Mouse (Mus musculus): ENCODE results near the gene Hmg20a.

Gene Hmg20a

DNA sequence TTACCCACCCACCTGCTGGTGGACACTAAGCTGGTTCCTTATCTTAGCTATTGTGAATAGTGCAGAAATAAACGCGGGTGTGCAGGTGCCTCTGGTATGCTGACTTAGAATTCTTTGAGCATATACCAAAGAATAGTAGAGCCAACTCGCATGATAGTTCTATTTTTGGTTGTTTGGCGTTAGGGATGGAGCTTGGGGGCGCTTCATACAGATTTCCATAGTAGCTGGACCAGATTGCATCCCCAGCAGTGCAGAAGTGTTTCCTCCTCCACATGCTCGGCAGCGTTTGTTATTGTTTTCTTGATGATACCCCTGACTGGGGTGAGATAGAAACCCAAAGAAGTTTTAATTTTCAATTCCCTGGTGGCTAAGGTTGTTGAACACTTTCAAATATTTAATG, 21.3 kb downstream of the Hmg20a start:
- in situ Hi-C loops (cut with MseI, MboI), result no loop called here

DNA sequence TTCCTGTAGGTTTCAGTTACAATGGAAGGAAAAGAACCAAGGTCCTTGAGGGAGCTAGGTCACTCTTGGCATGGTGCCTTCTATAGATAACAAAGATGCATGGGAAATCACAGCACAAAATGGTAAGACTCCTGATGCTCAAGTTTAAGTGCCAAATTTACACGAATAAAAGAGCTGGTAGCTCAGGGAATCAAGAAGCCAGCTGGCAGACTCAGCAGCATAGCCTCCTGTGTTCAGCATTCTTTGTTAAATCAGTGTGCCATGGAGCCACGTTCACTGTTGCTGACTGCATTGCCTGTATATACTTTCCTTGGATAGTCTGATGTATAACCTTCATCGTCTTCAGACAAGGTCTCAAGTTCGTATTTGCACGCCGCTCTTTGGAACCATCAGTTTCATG, 33.2 kb downstream of the Hmg20a start:
- in situ Hi-C loops (cut with MseI, MboI), result no loop called here

- in situ Hi-C loops (cut with MseI, MboI), result no loop called here
Observed at GRCm38 (mm10) chr9:56453038-56453815, 34.8 kb downstream of the Hmg20a start.

GRCm38 (mm10) chr9:56456426-56456825, 38.0 kb downstream of the Hmg20a start:
- in situ Hi-C loops (cut with MseI, MboI), result no loop called here

GRCm38 (mm10) chr9:56460987-56461386, 42.6 kb downstream of the Hmg20a start:
- in situ Hi-C loops (cut with MseI, MboI), result no loop called here

DNA sequence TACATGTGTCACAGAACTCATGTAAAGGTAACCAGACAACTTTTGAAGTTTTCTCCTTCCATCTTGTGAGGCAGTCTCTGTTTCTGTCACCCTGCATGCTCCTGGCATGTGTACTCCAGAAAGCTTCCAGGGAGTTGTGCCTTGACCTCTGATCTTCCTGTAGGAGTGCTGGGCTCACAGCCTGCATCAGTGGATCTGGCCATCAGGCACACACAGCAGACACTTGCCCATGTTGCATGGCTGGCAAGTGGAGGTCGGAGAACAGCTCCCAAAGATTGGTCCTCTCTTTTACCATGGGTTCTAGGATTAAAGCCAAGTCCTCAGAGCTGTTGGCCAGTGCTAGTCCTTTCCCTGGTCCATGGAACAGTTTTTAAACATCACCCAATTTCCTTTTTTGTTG, 44.2 kb downstream of the Hmg20a start:
- in situ Hi-C loops (cut with MseI, MboI), result no loop called here

- in situ Hi-C loops (cut with MseI, MboI), result no loop called here
Observed at GRCm38 (mm10) chr9:56463046-56463445, 44.6 kb downstream of the Hmg20a start.

GRCm38 (mm10) chr9:56463686-56464515, 45.5 kb downstream of the Hmg20a start:
- in situ Hi-C loops (cut with MseI, MboI), result no loop called here

DNA sequence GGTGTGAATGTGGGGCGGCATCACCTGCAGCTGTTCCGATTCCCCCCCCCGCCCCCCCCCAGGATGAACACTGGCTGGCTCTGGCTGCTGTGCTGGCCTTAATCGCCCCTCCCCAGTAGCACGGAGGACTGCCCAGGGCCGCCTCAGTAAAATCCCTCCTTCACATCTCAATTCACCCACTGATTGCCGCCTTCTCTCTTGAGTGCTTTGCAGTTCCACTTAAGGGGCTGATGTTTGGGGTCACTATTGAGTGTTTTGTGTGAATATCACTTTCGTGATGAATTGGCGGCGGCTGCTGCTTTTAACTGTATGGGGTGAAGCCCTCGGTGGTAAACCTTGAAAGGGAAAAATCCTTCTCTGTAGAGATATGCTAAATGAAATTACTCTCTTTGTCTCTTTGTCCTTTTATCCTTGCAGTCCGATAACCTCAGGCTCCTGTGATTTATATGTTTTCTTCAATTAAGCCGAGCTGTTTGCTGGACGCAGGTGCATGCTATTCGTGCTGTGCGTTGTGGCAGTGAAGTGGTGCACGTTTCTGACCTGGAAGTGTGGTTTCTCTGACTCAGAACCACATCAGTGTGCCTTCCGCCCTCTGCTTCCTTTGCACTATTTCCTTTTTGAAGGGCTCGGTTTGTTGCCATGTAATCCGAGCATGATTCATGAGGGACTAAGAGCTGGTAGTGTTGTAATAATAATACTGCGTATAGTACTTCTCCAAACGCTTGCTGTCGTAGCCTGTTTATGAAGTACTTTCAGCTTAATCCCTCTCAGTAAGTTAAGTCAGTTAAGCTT, 46.6 kb downstream of the Hmg20a start:
- in situ Hi-C loops (cut with MseI, MboI), result no loop called here

GRCm38 (mm10) chr9:56466251-56466650, 47.8 kb downstream of the Hmg20a start:
- in situ Hi-C loops (cut with MseI, MboI), result no loop called here

GRCm38 (mm10) chr9:56469656-56470055, 51.2 kb downstream of the Hmg20a start:
- in situ Hi-C loops (cut with MseI, MboI), result no loop called here

GRCm38 (mm10) chr9:56470291-56470690, 51.9 kb downstream of the Hmg20a start:
- in situ Hi-C loops (cut with MseI, MboI), result no loop called here

DNA sequence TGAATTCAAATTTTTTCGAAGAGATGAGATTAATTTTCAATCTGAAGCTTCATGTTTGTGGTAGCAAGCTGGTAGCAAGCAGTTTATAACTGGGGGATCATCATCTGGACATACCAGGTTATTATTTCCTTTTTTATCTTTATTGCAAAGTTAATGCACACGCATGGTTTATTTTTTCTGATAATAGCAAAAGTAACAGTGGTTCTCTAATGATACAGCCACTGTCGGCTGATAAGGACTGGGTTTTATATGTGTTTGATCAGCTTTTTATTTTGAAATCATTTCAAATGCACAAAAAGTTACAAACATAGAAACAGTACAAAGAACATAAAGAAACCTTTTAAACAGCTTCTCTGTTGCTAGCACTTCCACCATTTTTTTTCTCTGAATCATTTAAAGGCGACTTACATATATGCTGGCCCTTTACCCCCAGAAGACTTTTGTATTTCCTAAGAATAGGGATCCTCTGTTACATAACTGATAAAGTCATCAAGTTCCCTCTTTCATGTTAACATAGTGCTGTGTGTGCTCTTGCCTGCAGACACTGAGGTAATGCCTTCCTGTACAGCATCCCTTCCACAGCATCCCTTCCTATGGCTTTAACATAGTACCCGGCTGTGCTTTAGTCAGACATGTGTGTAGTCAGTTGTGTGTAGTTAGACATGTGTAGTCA, 60.7 kb downstream of the Hmg20a start:
- in situ Hi-C loops (cut with MseI, MboI), result no loop called here

GRCm38 (mm10) chr9:56482623-56483022, 64.2 kb downstream of the Hmg20a start:
- in situ Hi-C loops (cut with MseI, MboI), result no loop called here

- in situ Hi-C loops (cut with MseI, MboI), result no loop called here
Observed at GRCm38 (mm10) chr9:56485423-56485822, 67.0 kb downstream of the Hmg20a start.

GRCm38 (mm10) chr9:56486158-56486557, 67.7 kb downstream of the Hmg20a start:
- in situ Hi-C loops (cut with MseI, MboI), result no loop called here

- in situ Hi-C loops (cut with MseI, MboI), result no loop called here
Observed at GRCm38 (mm10) chr9:56487651-56488050, 69.2 kb downstream of the Hmg20a start.

GRCm38 (mm10) chr9:56492391-56492790, 74.0 kb downstream of the Hmg20a start:
- in situ Hi-C loops (cut with MseI, MboI), result no loop called here

GRCm38 (mm10) chr9:56492916-56493315, 74.5 kb downstream of the Hmg20a start:
- in situ Hi-C loops (cut with MseI, MboI), result no loop called here

DNA sequence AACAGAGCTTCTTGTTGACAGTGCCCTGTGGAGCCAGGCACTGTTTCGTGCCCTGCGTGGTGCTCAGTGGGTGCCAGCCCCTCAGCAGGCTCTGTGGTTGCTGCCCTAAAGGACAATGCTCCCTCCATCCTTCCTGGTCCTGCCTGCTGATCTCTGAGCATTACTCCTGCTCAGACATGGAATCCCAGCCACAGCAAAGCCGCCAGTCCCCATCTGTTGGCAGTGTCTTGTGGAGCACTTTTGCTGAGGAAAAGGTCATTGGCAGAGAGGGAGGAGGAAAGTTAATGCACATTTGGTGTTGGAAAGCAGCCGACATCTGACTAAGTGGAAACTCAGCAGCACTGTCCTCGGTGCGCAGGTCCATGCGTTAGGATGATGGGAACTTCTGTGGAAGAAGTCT, 76.7 kb downstream of the Hmg20a start:
- in situ Hi-C loops (cut with MseI, MboI), result no loop called here

- in situ Hi-C loops (cut with MseI, MboI), result no loop called here
Observed at GRCm38 (mm10) chr9:56495795-56496232, 77.4 kb downstream of the Hmg20a start.

All from mouse trophoblast stem cell (cell line).